Mouse (Mus musculus): Measurements from ENCODE around the gene Gm13290.
"Not testable (repeated sequence)": the region's sequence is repeated elsewhere in the genome, so short reads cannot be mapped to it uniquely, and the experiment has no call there.

DNA sequence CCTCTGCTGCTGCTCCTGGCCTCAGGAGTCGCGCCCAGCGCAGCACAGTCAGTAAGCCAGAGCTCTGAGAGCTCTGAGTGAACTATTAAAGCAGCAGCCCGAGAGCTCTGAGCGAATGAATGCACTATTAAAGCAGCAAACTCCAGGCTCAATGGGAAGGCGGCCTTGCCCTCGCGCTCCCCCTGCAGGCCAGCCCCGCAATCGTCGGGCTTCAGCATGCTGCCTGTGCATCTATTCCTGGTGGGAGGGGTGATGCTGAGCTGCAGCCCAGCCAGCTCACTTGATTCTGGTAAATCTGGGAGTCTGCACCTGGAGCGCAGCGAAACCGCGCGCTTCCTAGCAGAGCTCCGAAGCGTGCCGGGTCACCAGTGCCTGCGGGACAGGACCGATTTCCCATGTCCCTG lies 16.0 kb upstream of the Gm13290 start:
- TF ChIP-seq CTCF (IDR thresholded peaks at IDR 0.05; ENCODE audit: low read depth, low read length); GATA1 (IDR thresholded peaks at IDR 0.05; ENCODE audit: borderline replicate concordance, low read length); POLR2AphosphoS5 (IDR thresholded peaks at IDR 0.05; ENCODE audit: insufficient replicate concordance, low read depth, low read length): not testable (repeated sequence)
